Mouse (Mus musculus): ENCODE results near the gene Adprh. TPM values are rescaled to one million over a fixed set of nuclear protein-coding genes. Genes with fewer than 3 reads are reported as not detected.

The Adprh gene
- polyA plus RNA-seq, 1 experiment from 2014 or later = 149 TPM

GRCm38 (mm10) chr16:38425799-38426198, 26.7 kb downstream of the Adprh start:
- Histone ChIP-seq H3K27ac (no peak overlapping the region), H3K4me3 (no peak overlapping the region), H3K36me3 (replicated peaks) (no peaks in the 10 kb centered on the region)

GRCm38 (mm10) chr16:38425374-38425773, 27.1 kb downstream of the Adprh start:
- Histone ChIP-seq H3K4me3 (no peak overlapping the region), H3K27me3 (ENCODE audit: poor library complexity, severe bottlenecking) (no peaks in the 10 kb centered on the region), H3K4me1 (no peaks in the 10 kb centered on the region), H3K36me3 (replicated peaks) (no peaks in the 10 kb centered on the region), H3K27ac (no peak overlapping the region), H3K9me3 (no peaks in the 10 kb centered on the region)
- no peak for DNase-seq (ENCODE audit: extremely low spot score, low spot score)
- 93% methylated on average over 2 of the region's 2 CpGs for WGBS

More at GRCm38 (mm10) chr16:38425799-38426198, 26.7 kb downstream of the Adprh start:
- WGBS = 95% methylated on average over 1 of the region's 1 CpGs
- H3K4me1 ChIP-seq = no peaks in the 10 kb centered on the region
- H3K27me3 ChIP-seq (ENCODE audit: poor library complexity, severe bottlenecking) = no peaks in the 10 kb centered on the region
- H3K9me3 ChIP-seq = no peaks in the 10 kb centered on the region
- no peak for DNase-seq (ENCODE audit: extremely low spot score, low spot score)

- Histone ChIP-seq H3K27ac (no peak overlapping the region), H3K27me3 (ENCODE audit: poor library complexity, severe bottlenecking) (no peaks in the 10 kb centered on the region), H3K4me1 (no peaks in the 10 kb centered on the region), H3K36me3 (replicated peaks) (no peaks in the 10 kb centered on the region), H3K9me3 (no peaks in the 10 kb centered on the region), H3K4me3 (no peak overlapping the region)
- WGBS = 85% methylated on average over 7 of the region's 7 CpGs
- no peak for DNase-seq (ENCODE audit: extremely low spot score, low spot score)
These were observed 37.5 kb downstream of the Adprh start for GRCm38 (mm10) chr16:38414953-38415352.

GRCm38 (mm10) chr16:38408416-38408815, 44.1 kb downstream of the Adprh start:
- 89% methylated on average over 8 of the region's 8 CpGs for WGBS

GRCm38 (mm10) chr16:38407584-38407983, 44.9 kb downstream of the Adprh start:
- Histone ChIP-seq H3K4me3 (no peak overlapping the region), H3K4me1 (0 out of 2 replicates have a peak, but pooled peaks cover 3% of the 10 kb centered on the region), H3K27me3 (ENCODE audit: poor library complexity, severe bottlenecking) (no peaks in the 10 kb centered on the region), H3K27ac (no peak overlapping the region), H3K36me3 (replicated peaks) (no peaks in the 10 kb centered on the region), H3K9me3 (no peaks in the 10 kb centered on the region)
- no peak for DNase-seq (ENCODE audit: extremely low spot score, low spot score)
- WGBS = 38% methylated on average over 5 of the region's 5 CpGs

More at GRCm38 (mm10) chr16:38408416-38408815, 44.1 kb downstream of the Adprh start:
- 0 out of 2 replicates have a peak, but pooled peaks cover 3% of the 10 kb centered on the region for H3K4me1 ChIP-seq
- no peak overlapping the region for H3K27ac ChIP-seq
- no peak overlapping the region for H3K4me3 ChIP-seq
- no peaks in the 10 kb centered on the region for H3K27me3 ChIP-seq (ENCODE audit: poor library complexity, severe bottlenecking)
- H3K36me3 ChIP-seq (replicated peaks) = no peaks in the 10 kb centered on the region
- H3K9me3 ChIP-seq = no peaks in the 10 kb centered on the region
- no peak for DNase-seq (ENCODE audit: extremely low spot score, low spot score)

- Histone ChIP-seq H3K27ac (no peak overlapping the region), H3K27me3 (ENCODE audit: poor library complexity, severe bottlenecking) (no peaks in the 10 kb centered on the region), H3K36me3 (replicated peaks) (no peaks in the 10 kb centered on the region), H3K9me3 (no peaks in the 10 kb centered on the region), H3K4me3 (no peak overlapping the region), H3K4me1 (0 out of 2 replicates have a peak, but pooled peaks cover 3% of the 10 kb centered on the region)
- DNase-seq (ENCODE audit: extremely low spot score, low spot score) = no peak
- 89% methylated on average over 6 of the region's 6 CpGs for WGBS
These were observed 45.8 kb downstream of the Adprh start for GRCm38 (mm10) chr16:38406708-38407107.

GRCm38 (mm10) chr16:38406293-38406692, 46.2 kb downstream of the Adprh start:
- Histone ChIP-seq H3K27ac (no peak overlapping the region), H3K4me1 (0 out of 2 replicates have a peak, but pooled peaks cover 3% of the 10 kb centered on the region), H3K36me3 (replicated peaks) (no peaks in the 10 kb centered on the region), H3K27me3 (ENCODE audit: poor library complexity, severe bottlenecking) (no peaks in the 10 kb centered on the region), H3K4me3 (no peak overlapping the region), H3K9me3 (no peaks in the 10 kb centered on the region)
- DNase-seq (ENCODE audit: extremely low spot score, low spot score) = no peak
- WGBS = 82% methylated on average over 5 of the region's 5 CpGs

GRCm38 (mm10) chr16:38403639-38404038, 48.9 kb downstream of the Adprh start:
- Histone ChIP-seq H3K27me3 (ENCODE audit: poor library complexity, severe bottlenecking) (no peaks in the 10 kb centered on the region), H3K4me1 (peaks cover 19% of the 10 kb centered on the region), H3K36me3 (replicated peaks) (no peaks in the 10 kb centered on the region), H3K9me3 (no peaks in the 10 kb centered on the region), H3K27ac (no peak overlapping the region), H3K4me3 (no peak overlapping the region)
- WGBS = 92% methylated on average over 7 of the region's 7 CpGs
- DNase-seq (ENCODE audit: extremely low spot score, low spot score) = no peak

- Histone ChIP-seq H3K4me1 (peaks cover 17% of the 10 kb centered on the region), H3K4me3 (no peak overlapping the region), H3K9me3 (no peaks in the 10 kb centered on the region), H3K27me3 (ENCODE audit: poor library complexity, severe bottlenecking) (no peaks in the 10 kb centered on the region), H3K27ac (no peak overlapping the region), H3K36me3 (replicated peaks) (no peaks in the 10 kb centered on the region)
- 79% methylated on average over 6 of the region's 6 CpGs for WGBS
- no peak for DNase-seq (ENCODE audit: extremely low spot score, low spot score)
These were observed 51.0 kb downstream of the Adprh start for GRCm38 (mm10) chr16:38401468-38401867.

GRCm38 (mm10) chr16:38400311-38400960, 52.1 kb downstream of the Adprh start:
- peaks cover 17% of the 10 kb centered on the region for H3K4me1 ChIP-seq
- H3K9me3 ChIP-seq = no peaks in the 10 kb centered on the region
- no peaks in the 10 kb centered on the region for H3K27me3 ChIP-seq (ENCODE audit: poor library complexity, severe bottlenecking)
- WGBS = 80% methylated on average over 9 of the region's 9 CpGs
- no peaks in the 10 kb centered on the region for H3K36me3 ChIP-seq (replicated peaks)
- H3K4me3 ChIP-seq = peak overlapping the region; percentile 42
- DNase-seq (ENCODE audit: extremely low spot score, low spot score) = no peak
- H3K27ac ChIP-seq = peak overlapping the region; percentile 83

- no peaks in the 10 kb centered on the region for H3K27me3 ChIP-seq (ENCODE audit: poor library complexity, severe bottlenecking)
- peak overlapping the region; percentile 83 for H3K27ac ChIP-seq
- H3K9me3 ChIP-seq = no peaks in the 10 kb centered on the region
- 8% methylated on average over 17 of the region's 17 CpGs for WGBS
- H3K36me3 ChIP-seq (replicated peaks) = no peaks in the 10 kb centered on the region
- H3K4me1 ChIP-seq = peaks cover 17% of the 10 kb centered on the region
- H3K4me3 ChIP-seq = peak overlapping the region; percentile 42
- DNase-seq (ENCODE audit: extremely low spot score, low spot score) = peak; percentile 59
These were observed 52.8 kb downstream of the Adprh start for GRCm38 (mm10) chr16:38399531-38400231.

- 79% methylated on average over 3 of the region's 3 CpGs for WGBS
- H3K4me1 ChIP-seq = peaks cover 17% of the 10 kb centered on the region
These were observed 53.4 kb downstream of the Adprh start for GRCm38 (mm10) chr16:38399076-38399475.

GRCm38 (mm10) chr16:38398266-38398665, 54.2 kb downstream of the Adprh start:
- peaks cover 17% of the 10 kb centered on the region for H3K4me1 ChIP-seq
- no peak for DNase-seq (ENCODE audit: extremely low spot score, low spot score)
- H3K27me3 ChIP-seq (ENCODE audit: poor library complexity, severe bottlenecking) = no peaks in the 10 kb centered on the region
- H3K9me3 ChIP-seq = no peaks in the 10 kb centered on the region
- no peak overlapping the region for H3K4me3 ChIP-seq
- no peak overlapping the region for H3K27ac ChIP-seq
- WGBS = 92% methylated on average over 6 of the region's 6 CpGs
- H3K36me3 ChIP-seq (replicated peaks) = no peaks in the 10 kb centered on the region

More at GRCm38 (mm10) chr16:38399076-38399475, 53.4 kb downstream of the Adprh start:
- H3K4me3 ChIP-seq = peak overlapping the region; percentile 42
- H3K9me3 ChIP-seq = no peaks in the 10 kb centered on the region
- no peaks in the 10 kb centered on the region for H3K27me3 ChIP-seq (ENCODE audit: poor library complexity, severe bottlenecking)
- no peaks in the 10 kb centered on the region for H3K36me3 ChIP-seq (replicated peaks)
- DNase-seq (ENCODE audit: extremely low spot score, low spot score) = no peak
- H3K27ac ChIP-seq = peak overlapping the region; percentile 83

Measured in forebrain, embryonic 10.5 days (tissue).